Mouse (Mus musculus): ENCODE results near the gene Xylt1. TPM values are rescaled to one million over a fixed set of nuclear protein-coding genes. Genes with fewer than 3 reads are reported as not detected.

Xylt1 gene
- polyA plus RNA-seq, 1 experiment from 2014 or later, result 3.0 TPM

- H3K27me3 ChIP-seq (ENCODE audit: control insufficient read depth, insufficient read depth, low read length), result no peaks in the 10 kb centered on the region
- WGBS, result 91% methylated on average over 5 of the region's 5 CpGs
- ATAC-seq (ENCODE audit: low FRiP score, low TSS enrichment) (no peak), DNase-seq (no peak)
- H3K4me3 ChIP-seq (replicated peaks; ENCODE audit: low read depth, low read length), result no peak overlapping the region
- no peak overlapping the region for H3K27ac ChIP-seq (replicated peaks; ENCODE audit: low read depth, low read length)
- no peak overlapping the region for H3K9ac ChIP-seq (replicated peaks; ENCODE audit: low read length)
- H3K4me1 ChIP-seq (ENCODE audit: control insufficient read depth, insufficient read depth, low read length), result no peaks in the 10 kb centered on the region
- no peaks in the 10 kb centered on the region for H3K9me3 ChIP-seq (ENCODE audit: control insufficient read depth, low read length)
- H3K4me2 ChIP-seq (ENCODE audit: low read length), result no peak overlapping the region
- H3K36me3 ChIP-seq (ENCODE audit: control insufficient read depth, insufficient read depth, low read length), result no peaks in the 10 kb centered on the region
These were observed 336.2 kb downstream of the Xylt1 start for GRCm38 (mm10) chr7:117716876-117717408.

- Histone ChIP-seq H3K4me3 (replicated peaks; ENCODE audit: low read depth, low read length) (no peak overlapping the region), H3K9me3 (ENCODE audit: control insufficient read depth, low read length) (no peaks in the 10 kb centered on the region), H3K4me2 (ENCODE audit: low read length) (no peak overlapping the region), H3K27ac (replicated peaks; ENCODE audit: low read depth, low read length) (no peak overlapping the region), H3K27me3 (ENCODE audit: control insufficient read depth, insufficient read depth, low read length) (no peaks in the 10 kb centered on the region), H3K36me3 (ENCODE audit: control insufficient read depth, insufficient read depth, low read length) (no peaks in the 10 kb centered on the region), H3K9ac (replicated peaks; ENCODE audit: low read length) (no peak overlapping the region), H3K4me1 (ENCODE audit: control insufficient read depth, insufficient read depth, low read length) (no peaks in the 10 kb centered on the region)
- ATAC-seq (ENCODE audit: low FRiP score, low TSS enrichment), result no peak
- 67% methylated on average over 6 of the region's 6 CpGs for WGBS
- no peak for DNase-seq
These were observed 339.6 kb downstream of the Xylt1 start for GRCm38 (mm10) chr7:117720426-117720825.

Measured in midbrain, embryonic 14.5 days (tissue).